Mouse (Mus musculus) urinary bladder, adult 18-20 months (tissue): ENCODE results near the gene D16Ertd472e.
"Not testable (repeated sequence)": the region's sequence is repeated elsewhere in the genome, so short reads cannot be mapped to it uniquely, and the experiment has no call there.

Experiments used
- DNase-seq, 2 experiments: peaks; one replicate each; pipeline ENCODE4 v3.0.0; 2022; ENCODE audit warnings: low spot score in 2 of 2, mixed read lengths in 2 of 2

D16Ertd472e gene

GRCm38 (mm10) chr16:78573016-78573415 lies 3.5 kb downstream of the D16Ertd472e start:
- no peak for DNase-seq

- no peak for DNase-seq
Measured at GRCm38 (mm10) chr16:78564110-78564821, 12.2 kb downstream of the D16Ertd472e start.

GRCm38 (mm10) chr16:78563093-78563971 lies 13.2 kb downstream of the D16Ertd472e start:
- no peak for DNase-seq

GRCm38 (mm10) chr16:78560627-78561026 lies 15.9 kb downstream of the D16Ertd472e start:
- DNase-seq: no peak

GRCm38 (mm10) chr16:78560063-78560462 lies 16.4 kb downstream of the D16Ertd472e start:
- no peak for DNase-seq

GRCm38 (mm10) chr16:78557573-78557972 lies 18.9 kb downstream of the D16Ertd472e start:
- no peak for DNase-seq

- no peak for DNase-seq
Measured at GRCm38 (mm10) chr16:78554911-78555648, 21.4 kb downstream of the D16Ertd472e start.

GRCm38 (mm10) chr16:78547367-78547766 lies 29.1 kb downstream of the D16Ertd472e start:
- no peak for DNase-seq

- DNase-seq: no peak
Measured at GRCm38 (mm10) chr16:78546529-78546928, 30.0 kb downstream of the D16Ertd472e start.

GRCm38 (mm10) chr16:78540376-78541246 lies 35.9 kb downstream of the D16Ertd472e start:
- no peak for DNase-seq

GRCm38 (mm10) chr16:78537798-78538422 lies 38.6 kb downstream of the D16Ertd472e start:
- DNase-seq: no peak

GRCm38 (mm10) chr16:78537322-78537721 lies 39.2 kb downstream of the D16Ertd472e start:
- no peak for DNase-seq

GRCm38 (mm10) chr16:78534468-78534867 lies 42.0 kb downstream of the D16Ertd472e start:
- DNase-seq: no peak

GRCm38 (mm10) chr16:78531957-78532605 lies 44.4 kb downstream of the D16Ertd472e start:
- DNase-seq: no peak

GRCm38 (mm10) chr16:78522974-78523373 lies 53.5 kb downstream of the D16Ertd472e start:
- DNase-seq: no peak

GRCm38 (mm10) chr16:78518697-78519096 lies 57.8 kb downstream of the D16Ertd472e start:
- no peak for DNase-seq

GRCm38 (mm10) chr16:78517171-78517570 lies 59.3 kb downstream of the D16Ertd472e start:
- DNase-seq: no peak

- no peak for DNase-seq
Measured at GRCm38 (mm10) chr16:78511526-78511925, 65.0 kb downstream of the D16Ertd472e start.

GRCm38 (mm10) chr16:78502492-78502891 lies 74.0 kb downstream of the D16Ertd472e start:
- DNase-seq: no peak

- not testable (repeated sequence) for DNase-seq
Measured at GRCm38 (mm10) chr16:78492696-78493095, 83.8 kb downstream of the D16Ertd472e start.
